9 mouse cellular contexts compared by ENCODE assay signal in the genomic region with DNA sequence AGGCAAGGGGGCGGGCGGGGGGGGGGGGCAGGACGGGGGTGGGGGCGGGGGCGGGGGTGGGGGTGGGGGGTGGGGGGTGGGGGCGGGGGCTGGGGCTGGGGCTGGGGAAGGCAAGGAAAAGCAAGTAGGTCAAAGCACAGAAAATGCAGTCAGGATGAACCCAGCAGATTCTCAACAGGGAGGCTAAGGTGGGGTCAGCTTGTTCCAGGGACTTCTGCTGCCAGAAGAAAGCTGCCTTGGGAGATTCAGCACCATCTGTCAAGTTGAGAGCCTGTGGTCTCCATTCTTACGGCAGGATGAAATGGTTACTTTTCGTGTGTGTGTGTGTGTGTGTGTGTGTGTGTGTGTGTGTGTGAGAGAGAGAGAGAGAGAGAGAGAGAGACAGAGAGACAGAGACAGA.
DNase-seq lines count a peak whose midpoint lies in the region; ATAC-seq and TF ChIP-seq lines count a peak whose summit lies in the region.
"Had no signal": no experiment of that assay in that cellular context is flagged by ENCODE, and none has a peak within 500 bp of the region (broad histone marks: within the 10 kb centered on the region; RNA-seq: fewer than 3 reads in every experiment).

No protein-coding gene starts in this region.

- H3K27me3 ChIP-seq in cerebellum, adult 2 months (ENCODE audit: control insufficient read depth, insufficient read depth, low read length) = no peaks in the 10 kb centered on the region
- H3K27me3 ChIP-seq in midbrain, embryonic 14.5 days (ENCODE audit: control insufficient read depth, insufficient read depth, low read length) = no peaks in the 10 kb centered on the region

- 0% methylated on average over 4 of the region's 8 CpGs for WGBS in cerebellum, adult 2 months
- 6% methylated on average over 7 of the region's 8 CpGs for WGBS in midbrain, embryonic 14.5 days

- no peak for ATAC-seq in midbrain, embryonic 14.5 days (ENCODE audit: low FRiP score, low TSS enrichment)
- no peak for ATAC-seq in erythroid progenitor cell, adult 5-6 weeks (replicated peaks; ENCODE audit: low FRiP score, poor library complexity, severe bottlenecking)

- H3K9me3 ChIP-seq in midbrain, embryonic 14.5 days (ENCODE audit: control insufficient read depth, low read length) = no peaks in the 10 kb centered on the region

- H3K4me2 ChIP-seq in midbrain, embryonic 14.5 days (ENCODE audit: low read length) = no peak overlapping the region

- no peak overlapping the region for H3K9ac ChIP-seq in midbrain, embryonic 14.5 days (replicated peaks; ENCODE audit: low read length)

- TF ChIP-seq POLR2A in cerebellum, adult 2 months (IDR thresholded peaks at IDR 0.05; ENCODE audit: borderline replicate concordance, insufficient read depth, low read length) = no peak

- no peak overlapping the region for H3K4me3 ChIP-seq in cerebellum, adult 2 months (replicated peaks; ENCODE audit: insufficient read depth, low read depth, low read length)
- H3K4me3 ChIP-seq in midbrain, embryonic 14.5 days (replicated peaks; ENCODE audit: low read depth, low read length) = no peak overlapping the region

- H3K27ac ChIP-seq in cerebellum, adult 2 months (ENCODE audit: insufficient read depth, low read length) = peak overlapping the region; percentile 27; the same call in 1 of the 2 replicates
- H3K27ac ChIP-seq in midbrain, embryonic 14.5 days (replicated peaks; ENCODE audit: low read depth, low read length) = no peak overlapping the region

- H3K36me3 ChIP-seq in midbrain, embryonic 14.5 days (ENCODE audit: control insufficient read depth, insufficient read depth, low read length) = no peaks in the 10 kb centered on the region
- H3K36me3 ChIP-seq: G1E had no signal

- H3K4me1 ChIP-seq in cerebellum, adult 2 months (ENCODE audit: control insufficient read depth, insufficient read depth, low read length) = peaks cover 7% of the 10 kb centered on the region
- no peaks in the 10 kb centered on the region for H3K4me1 ChIP-seq in midbrain, embryonic 14.5 days (ENCODE audit: control insufficient read depth, insufficient read depth, low read length)

- DNase-seq in kidney, postnatal 14 days = peak; percentile 8
- no peak for DNase-seq in kidney, adult 11 months
- DNase-seq in cerebellum, adult 2 months = peak; percentile 41 to 69
- DNase-seq in gastrocnemius, postnatal 25 days = peak; percentile 17
- DNase-seq in midbrain, embryonic 14.5 days = peak; percentile 27
- DNase-seq in thymus, postnatal 10 days (ENCODE audit: low spot score in 2 of 2) = no peak
- DNase-seq in thymus, postnatal 25 days = no peak

- no peak for TF ChIP-seq CTCF in cerebellum, adult 2 months (IDR thresholded peaks at IDR 0.05; ENCODE audit: borderline replicate concordance, insufficient read depth, low read depth, low read length)

Comparison
In these comparisons a context has a peak if more than half of its experiments do, and no peak if none do; other contexts are left out.
1. DNase-seq: peak in kidney, postnatal 14 days (single experiment), cerebellum, adult 2 months (2 of 2), gastrocnemius, postnatal 25 days (single experiment) and midbrain, embryonic 14.5 days (single experiment); none in kidney, adult 11 months (single experiment), thymus, postnatal 10 days (0 of 2) and thymus, postnatal 25 days (single experiment).